Mouse (Mus musculus): ENCODE results near the gene Las1l. TPM values are rescaled to one million over a fixed set of nuclear protein-coding genes. Genes with fewer than 3 reads are reported as not detected.
A peak's percentile ranks its signal among the peaks of the same experiment; 100 is the strongest.

Gene Las1l
- 28.9 and 32.7 TPM in 2 replicates for polyA plus RNA-seq (2015; fragmentation: Nextera tagmentation; extraction: Ambion mirVana)

DNA sequence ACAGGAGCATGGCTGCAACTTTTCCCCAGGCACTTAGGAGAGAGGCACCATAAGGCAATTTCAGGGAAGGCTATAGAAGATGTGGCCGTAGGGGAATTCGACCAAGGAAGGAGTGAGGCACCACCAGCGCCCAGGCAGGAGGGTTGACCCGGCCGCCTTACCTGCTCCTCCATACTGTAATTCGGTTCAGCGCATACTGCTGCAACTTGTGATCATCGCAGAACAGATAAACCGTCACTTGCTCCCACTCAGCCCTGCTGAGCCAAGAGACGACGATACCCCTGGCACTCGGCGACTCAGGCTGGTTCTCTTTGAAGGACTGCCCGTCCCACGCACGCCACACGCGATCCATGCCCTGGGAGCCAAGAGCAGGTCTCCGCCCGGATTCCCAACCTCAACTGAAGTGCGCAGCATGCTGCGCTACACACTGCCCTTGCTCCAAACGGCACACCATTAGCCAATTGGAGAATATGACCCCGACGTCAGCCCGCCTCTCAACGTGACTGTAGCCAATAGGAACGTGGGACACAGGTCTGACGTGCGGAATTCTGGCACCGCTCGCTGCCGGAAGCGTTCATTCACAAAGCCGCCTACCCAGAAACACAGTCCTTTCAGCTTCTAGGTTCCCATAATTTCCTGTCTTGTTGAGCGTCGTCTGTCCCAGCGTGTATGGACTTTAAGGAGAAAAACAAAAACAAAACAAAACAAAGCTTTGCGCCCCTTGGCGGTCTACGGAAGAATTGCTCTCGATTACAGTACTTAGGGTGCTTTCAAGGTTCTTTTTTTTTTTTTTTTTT lies at the start of gene Las1l:
Las1l (minus strand) TSS at position 466 of the 797 bp plus-strand sequence.
- WGBS: 13% methylated on average over 42 of the region's 42 CpGs
- TF ChIP-seq EP300 (IDR thresholded peaks at IDR 0.05): no peak
- peak; percentile 53 for TF ChIP-seq CTCF (IDR thresholded peaks at IDR 0.05)
- no peaks in the 10 kb centered on the region for H3K27me3 ChIP-seq (replicated peaks; ENCODE audit: insufficient read depth, low read length)
- no peaks in the 10 kb centered on the region for H3K9me3 ChIP-seq (ENCODE audit: low read length)
- peak within 1 kb of the TSS; percentile 48; the same call in 1 of the 2 replicates for H3K9ac ChIP-seq (replicated peaks; ENCODE audit: low read depth)
- H3K4me3 ChIP-seq (ENCODE audit: low read depth, low read length): peak within 1 kb of the TSS; percentile 48
- DNase-seq (ENCODE audit: low spot score) (peak; percentile 94), ATAC-seq (peak; percentile 100)
- H3K4me1 ChIP-seq (ENCODE audit: insufficient read depth, low read depth, low read length): no peaks in the 10 kb centered on the region
- H3K4me2 ChIP-seq (replicated peaks; ENCODE audit: low read depth, low read length): peak within 1 kb of the TSS; percentile 58
- H3K36me3 ChIP-seq (ENCODE audit: insufficient read depth, low read length): no peaks in the 10 kb centered on the region
- peak within 1 kb of the TSS; percentile 66 for H3K27ac ChIP-seq (ENCODE audit: low read length)

DNA sequence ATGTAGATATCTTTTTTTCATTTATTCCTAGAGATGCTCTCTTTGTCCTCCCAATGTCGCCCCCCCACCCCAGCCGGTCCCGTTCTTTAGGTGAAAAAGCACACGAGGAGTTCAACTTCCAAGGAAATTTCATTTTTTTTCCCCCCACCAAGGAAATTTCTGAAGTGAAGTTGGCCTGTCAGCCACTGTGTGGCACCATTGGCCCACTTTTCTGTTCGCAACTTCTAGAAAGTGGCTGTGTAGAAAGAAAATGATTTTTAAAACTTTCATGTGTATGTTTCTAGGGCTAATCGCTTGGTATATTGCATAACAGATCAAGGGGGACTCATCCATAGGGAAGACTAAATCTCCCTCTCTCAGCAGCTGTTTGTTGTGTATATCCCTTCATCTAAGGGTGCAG lies 49.6 kb upstream of the Las1l start:
- Histone ChIP-seq H3K4me2 (replicated peaks; ENCODE audit: low read depth, low read length) (no peak overlapping the region), H3K36me3 (ENCODE audit: insufficient read depth, low read length) (no peaks in the 10 kb centered on the region), H3K27ac (ENCODE audit: low read length) (no peak overlapping the region), H3K9ac (replicated peaks; ENCODE audit: low read depth) (no peak overlapping the region), H3K27me3 (replicated peaks; ENCODE audit: insufficient read depth, low read length) (no peaks in the 10 kb centered on the region), H3K9me3 (ENCODE audit: low read length) (no peaks in the 10 kb centered on the region), H3K4me1 (ENCODE audit: insufficient read depth, low read depth, low read length) (no peaks in the 10 kb centered on the region), H3K4me3 (ENCODE audit: low read depth, low read length) (no peak overlapping the region)
- ATAC-seq (no peak), DNase-seq (ENCODE audit: low spot score) (peak; percentile 27)
- TF ChIP-seq EP300 (IDR thresholded peaks at IDR 0.05) (no peak), CTCF (IDR thresholded peaks at IDR 0.05) (peak; percentile 57)
- WGBS: 61% methylated on average over 6 of the region's 6 CpGs

DNA sequence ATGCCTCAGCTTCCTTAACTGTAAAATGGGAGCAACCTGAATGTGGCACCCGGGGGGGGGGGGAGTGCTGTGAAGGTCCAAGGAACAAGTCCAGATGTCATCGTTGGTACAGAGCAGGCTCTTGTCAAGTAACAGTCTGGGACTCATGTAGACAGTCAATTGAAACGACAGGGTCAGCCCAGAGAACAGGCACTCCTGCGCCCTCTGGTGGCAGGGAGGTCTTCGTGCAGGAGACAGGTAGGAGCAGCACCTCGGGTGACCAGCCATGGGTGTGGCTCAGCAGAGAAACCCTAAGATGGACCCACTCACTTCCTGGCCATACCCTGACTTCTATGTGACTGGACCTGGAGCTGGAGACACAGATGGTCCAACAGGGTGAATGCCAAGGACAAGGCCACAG lies 42.8 kb upstream of the Las1l start:
- DNase-seq (ENCODE audit: low spot score) (no peak), ATAC-seq (no peak)
- Histone ChIP-seq H3K4me3 (ENCODE audit: low read depth, low read length) (no peak overlapping the region), H3K9me3 (ENCODE audit: low read length) (no peaks in the 10 kb centered on the region), H3K4me2 (replicated peaks; ENCODE audit: low read depth, low read length) (no peak overlapping the region), H3K4me1 (ENCODE audit: insufficient read depth, low read depth, low read length) (no peaks in the 10 kb centered on the region), H3K9ac (replicated peaks; ENCODE audit: low read depth) (no peak overlapping the region), H3K36me3 (ENCODE audit: insufficient read depth, low read length) (no peaks in the 10 kb centered on the region), H3K27ac (ENCODE audit: low read length) (no peak overlapping the region), H3K27me3 (replicated peaks; ENCODE audit: insufficient read depth, low read length) (no peaks in the 10 kb centered on the region)
- 64% methylated on average over 5 of the region's 6 CpGs for WGBS
- TF ChIP-seq CTCF (IDR thresholded peaks at IDR 0.05) (peak; percentile 48), EP300 (IDR thresholded peaks at IDR 0.05) (no peak)

DNA sequence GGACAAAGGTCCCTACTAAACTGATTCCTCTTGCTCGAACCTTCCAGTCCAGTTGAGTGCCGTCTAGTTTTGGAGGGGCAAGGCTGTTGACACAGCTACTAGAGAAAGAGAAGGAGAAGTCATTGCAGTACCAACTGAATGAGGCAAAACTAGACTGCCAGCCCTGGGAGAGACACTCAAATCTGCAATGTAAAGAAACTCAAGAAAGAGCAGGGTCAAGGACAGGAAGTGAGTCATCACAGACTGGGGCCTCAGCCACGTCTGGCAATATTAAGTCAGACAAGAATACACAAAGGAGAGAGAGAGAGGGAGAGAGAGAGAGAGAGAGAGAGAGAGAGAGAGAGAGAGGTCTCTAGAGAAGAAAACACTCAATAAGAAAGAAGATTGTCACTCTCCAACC lies 36.4 kb upstream of the Las1l start:
- no peaks in the 10 kb centered on the region for H3K36me3 ChIP-seq (ENCODE audit: insufficient read depth, low read length)
- no peak overlapping the region for H3K4me2 ChIP-seq (replicated peaks; ENCODE audit: low read depth, low read length)
- peak; percentile 17 for DNase-seq (ENCODE audit: low spot score)
- peak; percentile 62 for ATAC-seq
- no peak overlapping the region for H3K4me3 ChIP-seq (ENCODE audit: low read depth, low read length)
- 33% methylated on average over 3 of the region's 3 CpGs for WGBS
- H3K4me1 ChIP-seq (ENCODE audit: insufficient read depth, low read depth, low read length): no peaks in the 10 kb centered on the region
- no peaks in the 10 kb centered on the region for H3K9me3 ChIP-seq (ENCODE audit: low read length)
- no peak for TF ChIP-seq EP300 (IDR thresholded peaks at IDR 0.05)
- TF ChIP-seq CTCF (IDR thresholded peaks at IDR 0.05): no peak
- no peaks in the 10 kb centered on the region for H3K27me3 ChIP-seq (replicated peaks; ENCODE audit: insufficient read depth, low read length)
- no peak overlapping the region for H3K9ac ChIP-seq (replicated peaks; ENCODE audit: low read depth)
- H3K27ac ChIP-seq (ENCODE audit: low read length): no peak overlapping the region

DNA sequence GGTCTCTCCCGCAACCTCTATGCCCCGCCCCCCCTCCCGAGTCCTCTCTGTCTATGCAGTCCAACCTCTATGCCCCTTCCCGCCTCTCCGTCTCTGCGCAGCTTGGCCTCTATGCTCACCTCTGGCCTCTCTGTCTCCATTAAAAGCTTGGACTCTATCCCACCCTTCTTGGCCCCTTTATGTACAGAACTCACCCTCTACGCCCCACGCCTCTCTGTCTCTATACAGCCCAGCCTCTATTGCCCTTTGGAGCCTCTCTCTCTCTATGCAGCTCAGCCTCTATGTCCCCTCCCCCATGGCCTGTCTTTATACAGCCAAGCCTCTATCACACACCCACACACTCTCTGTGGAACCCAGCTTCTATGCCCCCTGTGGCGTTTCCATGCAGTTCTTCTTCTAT lies 13.2 kb upstream of the Las1l start:
- Histone ChIP-seq H3K27me3 (replicated peaks; ENCODE audit: insufficient read depth, low read length) (no peaks in the 10 kb centered on the region), H3K27ac (ENCODE audit: low read length) (no peak overlapping the region), H3K4me1 (ENCODE audit: insufficient read depth, low read depth, low read length) (no peaks in the 10 kb centered on the region), H3K9ac (replicated peaks; ENCODE audit: low read depth) (no peak overlapping the region), H3K9me3 (ENCODE audit: low read length) (no peaks in the 10 kb centered on the region), H3K4me2 (replicated peaks; ENCODE audit: low read depth, low read length) (no peak overlapping the region), H3K4me3 (ENCODE audit: low read depth, low read length) (no peak overlapping the region), H3K36me3 (ENCODE audit: insufficient read depth, low read length) (no peaks in the 10 kb centered on the region)
- DNase-seq (ENCODE audit: low spot score): no peak
- no peak for ATAC-seq
- TF ChIP-seq CTCF (IDR thresholded peaks at IDR 0.05) (no peak), EP300 (IDR thresholded peaks at IDR 0.05) (no peak)
- 96% methylated on average over 8 of the region's 9 CpGs for WGBS

DNA sequence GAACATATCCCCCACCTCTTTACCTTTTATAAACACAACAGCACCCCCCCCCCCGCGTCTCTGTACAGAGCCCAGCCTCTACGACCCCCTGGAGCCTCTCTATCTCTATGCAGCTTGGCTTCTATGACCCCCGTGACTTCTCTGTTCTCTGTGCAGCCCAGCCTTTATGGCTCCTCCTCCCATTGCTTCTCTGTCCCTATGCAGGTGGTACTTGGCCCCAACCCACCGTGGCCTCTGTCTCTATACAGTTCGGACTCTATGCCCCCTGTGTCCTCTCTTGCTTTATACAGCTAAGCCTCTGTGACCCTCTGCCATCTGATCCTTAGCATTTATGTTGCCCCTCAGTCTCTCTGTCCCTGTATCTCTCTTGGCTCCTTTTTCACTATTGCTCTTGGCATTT lies 12.4 kb upstream of the Las1l start:
- no peaks in the 10 kb centered on the region for H3K9me3 ChIP-seq (ENCODE audit: low read length)
- H3K4me3 ChIP-seq (ENCODE audit: low read depth, low read length): no peak overlapping the region
- ATAC-seq (no peak), DNase-seq (ENCODE audit: low spot score) (no peak)
- no peak overlapping the region for H3K9ac ChIP-seq (replicated peaks; ENCODE audit: low read depth)
- H3K27ac ChIP-seq (ENCODE audit: low read length): no peak overlapping the region
- no peaks in the 10 kb centered on the region for H3K4me1 ChIP-seq (ENCODE audit: insufficient read depth, low read depth, low read length)
- TF ChIP-seq EP300 (IDR thresholded peaks at IDR 0.05): no peak
- no peak for TF ChIP-seq CTCF (IDR thresholded peaks at IDR 0.05)
- H3K4me2 ChIP-seq (replicated peaks; ENCODE audit: low read depth, low read length): no peak overlapping the region
- no peaks in the 10 kb centered on the region for H3K36me3 ChIP-seq (ENCODE audit: insufficient read depth, low read length)
- no peaks in the 10 kb centered on the region for H3K27me3 ChIP-seq (replicated peaks; ENCODE audit: insufficient read depth, low read length)
- WGBS: 78% methylated on average over 3 of the region's 6 CpGs

All from lung, postnatal 0 days (tissue).